Mouse (Mus musculus) bone marrow, adult 2 months (tissue): Measurements from ENCODE around the gene Ecel1.

Source experiments
- CTCF ChIP-seq: fragments of 200-500 bp; IDR thresholded peaks from 2 replicates; pipeline ENCODE4 v1.5.1; 2011; ENCODE audit warnings: low read length, control low read depth; ENCODE audit not compliant: control insufficient read depth, insufficient read depth
- POLR2A ChIP-seq: fragments of 200-500 bp; IDR thresholded peaks from 2 replicates; pipeline ENCODE4 v1.6.1; 2011; ENCODE audit warnings: low read depth, mild to moderate bottlenecking, control low read depth, low read length, borderline replicate concordance; ENCODE audit not compliant: control insufficient read depth

GRCm38 (mm10) chr1:87124673-87125072 is 31.6 kb downstream of the Ecel1 start, which contains the start of gene Akp3:
- no peak for TF ChIP-seq CTCF
- no peak for TF ChIP-seq POLR2A
